Mouse (Mus musculus) forebrain, embryonic 10.5 days (tissue): ENCODE data around the gene Fat2. TPM values are rescaled to one million over a fixed set of nuclear protein-coding genes. Genes with fewer than 3 reads are reported as not detected.

Experiments used
- polyA plus RNA-seq: library from polyadenylated mRNA; unstranded; fragments of >200 nt; fragmentation: Nextera tagmentation; extraction: Ambion mirVana; gene quantifications from 2 replicates; pipeline ENCODE4 v1.2.1, GENCODE M21; 2016

Fat2 gene
- polyA plus RNA-seq, 1 experiment from 2014 or later = 0.02 TPM

Other genes with a start within 250 kb of the Fat2 start
- gene Gm2a, start 238.4 kb downstream of the Fat2 start, polyA plus RNA-seq = 7.2 and 7.8 TPM in 2 replicates
- not detected in 2 replicates for gene Slc36a3, start 184.9 kb downstream of the Fat2 start, polyA plus RNA-seq
- 0.21 and 0.46 TPM in 2 replicates for gene Slc36a2, start 151.5 kb downstream of the Fat2 start, polyA plus RNA-seq
- 1.1 and 1.4 TPM in 2 replicates for gene Slc36a1, start 132.2 kb downstream of the Fat2 start, polyA plus RNA-seq
- 311 and 318 TPM in 2 replicates for gene Sparc, start 86.6 kb upstream of the Fat2 start, polyA plus RNA-seq
- 215 and 218 TPM in 2 replicates for gene Atox1, start 124.7 kb upstream of the Fat2 start, polyA plus RNA-seq
- gene G3bp1, start 133.1 kb upstream of the Fat2 start, polyA plus RNA-seq = 292 TPM in 2 replicates